Mouse (Mus musculus) CH12.LX (cell line): ENCODE data around the gene Cox8a.

Experiments
- CHD1 ChIP-seq: IDR thresholded peaks from 2 replicates; pipeline ENCODE4 v1.6.1; 2012; ENCODE audit warnings: low read depth, low read length, improper control_type of control experiment, inconsistent platforms
- ZNF384 ChIP-seq: IDR thresholded peaks from 2 replicates; pipeline ENCODE4 v1.6.1; 2012; ENCODE audit warnings: low read depth, low read length, improper control_type of control experiment, inconsistent platforms

DNA sequence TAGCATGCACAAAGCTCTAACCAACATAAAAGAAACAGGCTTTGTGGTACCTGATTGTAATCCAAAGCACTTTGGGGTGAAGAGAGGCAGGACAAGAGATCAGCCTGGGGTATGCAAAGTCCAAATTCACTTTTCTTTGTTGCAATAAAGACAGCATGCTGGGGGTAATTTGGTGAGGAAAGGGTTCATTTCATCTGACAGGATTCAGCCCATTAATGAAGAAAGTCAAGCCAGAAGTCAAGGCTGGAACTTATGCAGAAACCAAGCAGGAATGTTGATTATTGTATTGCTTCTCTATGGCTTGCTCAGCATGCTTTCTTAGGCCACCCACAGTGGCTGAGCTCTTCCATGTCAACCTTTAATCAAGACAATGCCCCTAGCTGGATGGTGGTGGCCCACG, 44.1 kb upstream of the Cox8a start:
- TF ChIP-seq CHD1 (no peak), ZNF384 (no peak)
